10 mouse cellular contexts compared by ENCODE assay signal in the genomic region with DNA sequence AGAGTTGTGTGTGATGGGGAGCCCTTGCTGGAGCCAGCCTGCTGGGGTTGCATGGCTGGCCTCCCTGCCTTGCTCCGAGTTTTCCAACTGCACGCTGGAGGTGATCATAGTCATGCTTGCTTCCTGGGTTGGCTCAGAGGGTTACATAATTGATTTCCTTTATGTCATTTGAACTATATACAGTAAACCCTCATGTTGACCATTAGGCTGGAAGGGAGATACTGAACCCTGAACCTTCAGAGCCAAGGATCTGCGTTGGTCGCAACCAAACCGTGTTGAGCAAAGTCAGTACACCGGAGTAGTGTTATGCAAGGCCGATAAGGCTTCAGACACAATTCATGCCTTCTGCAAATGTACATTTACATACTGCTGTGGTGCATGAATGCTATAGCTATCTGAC. TPM values are rescaled to one million over a fixed set of nuclear protein-coding genes. Genes with fewer than 3 reads are reported as not detected.
DNase-seq lines count a peak whose midpoint lies in the region; ATAC-seq lines count a peak whose summit lies in the region.
"Had no signal": no experiment of that assay in that cellular context is flagged by ENCODE, and none has a peak within 500 bp of the region (broad histone marks: within the 10 kb centered on the region; RNA-seq: fewer than 3 reads in every experiment).

No protein-coding gene starts in this region.

- H3K4me1 ChIP-seq in heart, embryonic 10.5 days = peaks cover 11% of the 10 kb centered on the region; the same call in 1 of the 2 replicates
- H3K4me1 ChIP-seq in neural tube, embryonic 12.5 days = peaks cover 4% of the 10 kb centered on the region; the same call in 1 of the 2 replicates
- peaks cover 5% of the 10 kb centered on the region; the same call in 1 of the 2 replicates for H3K4me1 ChIP-seq in neural tube, embryonic 15.5 days
- H3K4me1 ChIP-seq in limb, embryonic 13.5 days = peaks cover 7% of the 10 kb centered on the region; the same call in 1 of the 2 replicates
- no peaks in the 10 kb centered on the region; the same call in 1 of the 2 replicates for H3K4me1 ChIP-seq in stomach, embryonic 16.5 days (ENCODE audit: control insufficient read depth, insufficient read depth, low read length)

- no peaks in the 10 kb centered on the region for H3K9me3 ChIP-seq in heart, embryonic 10.5 days
- no peaks in the 10 kb centered on the region for H3K9me3 ChIP-seq in neural tube, embryonic 12.5 days
- no peaks in the 10 kb centered on the region for H3K9me3 ChIP-seq in neural tube, embryonic 15.5 days (replicated peaks)
- H3K9me3 ChIP-seq in limb, embryonic 13.5 days = no peaks in the 10 kb centered on the region
- no peaks in the 10 kb centered on the region for H3K9me3 ChIP-seq in stomach, embryonic 16.5 days (replicated peaks; ENCODE audit: control insufficient read depth, low read length)

- DNase-seq in heart, embryonic 10.5 days (ENCODE audit: low spot score) = no peak
- no peak for DNase-seq in heart, postnatal 25 days (ENCODE audit: low spot score)
- DNase-seq in right cerebral cortex, postnatal 36 days (ENCODE audit: low spot score in 2 of 2) = no peak
- no peak for DNase-seq in frontal cortex, postnatal 14 days (ENCODE audit: low spot score in 2 of 2)

- H3K4me3 ChIP-seq in heart, embryonic 10.5 days = peak overlapping the region; percentile 66
- no peak overlapping the region for H3K4me3 ChIP-seq in neural tube, embryonic 12.5 days
- H3K4me3 ChIP-seq in neural tube, embryonic 15.5 days (replicated peaks) = no peak overlapping the region
- peak overlapping the region; percentile 43; the same call in 1 of the 2 replicates for H3K4me3 ChIP-seq in limb, embryonic 13.5 days
- H3K4me3 ChIP-seq in stomach, embryonic 16.5 days (replicated peaks; ENCODE audit: low read length) = peak overlapping the region; percentile 49; the same call in 1 of the 2 replicates

- peak overlapping the region; percentile 56 for H3K4me2 ChIP-seq in neural tube, embryonic 12.5 days (replicated peaks)
- no peak overlapping the region for H3K4me2 ChIP-seq in neural tube, embryonic 15.5 days
- H3K4me2 ChIP-seq in limb, embryonic 13.5 days (replicated peaks) = peak overlapping the region; percentile 65
- H3K4me2 ChIP-seq in stomach, embryonic 16.5 days (ENCODE audit: low read depth, low read length) = peak overlapping the region; percentile 69

- no peaks in the 10 kb centered on the region for H3K36me3 ChIP-seq in heart, embryonic 10.5 days
- no peaks in the 10 kb centered on the region for H3K36me3 ChIP-seq in neural tube, embryonic 12.5 days
- no peaks in the 10 kb centered on the region for H3K36me3 ChIP-seq in neural tube, embryonic 15.5 days
- no peaks in the 10 kb centered on the region for H3K36me3 ChIP-seq in limb, embryonic 13.5 days
- H3K36me3 ChIP-seq in stomach, embryonic 16.5 days (ENCODE audit: control insufficient read depth, insufficient read depth, low read length) = no peaks in the 10 kb centered on the region

- H3K27ac ChIP-seq in heart, embryonic 10.5 days = peak overlapping the region; percentile 60; the same call in 1 of the 2 replicates
- no peak overlapping the region for H3K27ac ChIP-seq in neural tube, embryonic 12.5 days
- no peak overlapping the region for H3K27ac ChIP-seq in neural tube, embryonic 15.5 days (replicated peaks)
- no peak overlapping the region for H3K27ac ChIP-seq in limb, embryonic 13.5 days
- H3K27ac ChIP-seq in stomach, embryonic 16.5 days (ENCODE audit: low read length) = no peak overlapping the region

- ATAC-seq in neural tube, embryonic 12.5 days (ENCODE audit: low FRiP score, low read depth) = no peak
- no peak for ATAC-seq in neural tube, embryonic 15.5 days (ENCODE audit: low FRiP score)
- ATAC-seq in limb, embryonic 13.5 days (ENCODE audit: low FRiP score, low read depth) = no peak
- ATAC-seq in stomach, embryonic 16.5 days (ENCODE audit: insufficient read depth, low FRiP score) = peak; percentile 39; the same call in 1 of the 2 replicates

- WGBS in heart, embryonic 10.5 days = 71% methylated on average over 7 of the region's 7 CpGs
- 84% methylated on average over 7 of the region's 7 CpGs for WGBS in neural tube, embryonic 12.5 days
- WGBS in neural tube, embryonic 15.5 days = 80% methylated on average over 7 of the region's 7 CpGs
- 72% methylated on average over 7 of the region's 7 CpGs for WGBS in limb, embryonic 13.5 days
- WGBS in stomach, embryonic 16.5 days = 52% methylated on average over 7 of the region's 7 CpGs

- intact Hi-C loops in heart, postnatal 25 days (cut with DNase I) = loop anchor here (2.0 kb wide), 1 partner anchor 17 kb away; a partner anchor contains a TSS

- H3K27me3 ChIP-seq in heart, embryonic 10.5 days (ENCODE audit: insufficient read depth, poor library complexity, severe bottlenecking) = no peaks in the 10 kb centered on the region
- no peaks in the 10 kb centered on the region for H3K27me3 ChIP-seq in neural tube, embryonic 12.5 days (replicated peaks)
- no peaks in the 10 kb centered on the region for H3K27me3 ChIP-seq in neural tube, embryonic 15.5 days (replicated peaks)
- H3K27me3 ChIP-seq in limb, embryonic 13.5 days = no peaks in the 10 kb centered on the region
- H3K27me3 ChIP-seq in stomach, embryonic 16.5 days (ENCODE audit: control insufficient read depth, insufficient read depth, low read length) = no peaks in the 10 kb centered on the region

- H3K9ac ChIP-seq in neural tube, embryonic 12.5 days = no peak overlapping the region
- no peak overlapping the region for H3K9ac ChIP-seq in neural tube, embryonic 15.5 days (replicated peaks)
- no peak overlapping the region for H3K9ac ChIP-seq in limb, embryonic 13.5 days
- H3K9ac ChIP-seq in stomach, embryonic 16.5 days (ENCODE audit: low read length) = peak overlapping the region; percentile 59; the same call in 1 of the 2 replicates

RNA-seq across cellular contexts. Expression of a gene that starts 0.7 kb away (rescaled TPM):
- 1.9 and 3.2 TPM in 2 replicates for polyA plus RNA-seq in heart, embryonic 10.5 days (2016; fragmentation: Nextera tagmentation; extraction: Ambion mirVana)
- 10 to 100 TPM; 10.1 to 11.8 TPM for total RNA-seq in heart, postnatal 25 days (2021)
- 0.61 and 0.75 TPM in 2 replicates for polyA plus RNA-seq in neural tube, embryonic 12.5 days (2016; fragmentation: Nextera tagmentation; extraction: Ambion mirVana)
- 0.72 and 2.1 TPM in 2 replicates for polyA plus RNA-seq in neural tube, embryonic 15.5 days (2015; fragmentation: Nextera tagmentation; extraction: Ambion mirVana)
- polyA plus RNA-seq in limb, embryonic 13.5 days (2015; fragmentation: Nextera tagmentation; extraction: Ambion mirVana) = 1.6 and 2.0 TPM in 2 replicates
- polyA plus RNA-seq in stomach, embryonic 16.5 days (2015; fragmentation: Nextera tagmentation; extraction: Ambion mirVana) = 9.8 and 10.4 TPM in 2 replicates

RNA-seq across cellular contexts. Expression of a gene that starts 17.9 kb away (rescaled TPM):
- 21.7 and 22.8 TPM in 2 replicates for polyA plus RNA-seq in heart, embryonic 10.5 days (2016; fragmentation: Nextera tagmentation; extraction: Ambion mirVana)
- 10 to 100 TPM; 10.2 to 10.5 TPM for total RNA-seq in heart, postnatal 25 days (2021)
- polyA plus RNA-seq in neural tube, embryonic 12.5 days (2016; fragmentation: Nextera tagmentation; extraction: Ambion mirVana) = 11.6 and 14.5 TPM in 2 replicates
- 4.3 and 8.2 TPM in 2 replicates for polyA plus RNA-seq in neural tube, embryonic 15.5 days (2015; fragmentation: Nextera tagmentation; extraction: Ambion mirVana)
- polyA plus RNA-seq in limb, embryonic 13.5 days (2015; fragmentation: Nextera tagmentation; extraction: Ambion mirVana) = 15.6 and 15.9 TPM in 2 replicates
- 15.8 and 16.2 TPM in 2 replicates for polyA plus RNA-seq in stomach, embryonic 16.5 days (2015; fragmentation: Nextera tagmentation; extraction: Ambion mirVana)

RNA-seq across cellular contexts. Expression of a gene that starts 30.1 kb away (rescaled TPM):
- polyA plus RNA-seq in heart, embryonic 10.5 days (2016; fragmentation: Nextera tagmentation; extraction: Ambion mirVana) = 16.2 and 25.6 TPM in 2 replicates
- total RNA-seq in heart, postnatal 25 days (2021) = 10 to 100 TPM; 20.5 to 22.1 TPM
- polyA plus RNA-seq in neural tube, embryonic 12.5 days (2016; fragmentation: Nextera tagmentation; extraction: Ambion mirVana) = 9.1 and 10.3 TPM in 2 replicates
- 13.4 and 15.4 TPM in 2 replicates for polyA plus RNA-seq in neural tube, embryonic 15.5 days (2015; fragmentation: Nextera tagmentation; extraction: Ambion mirVana)
- 6.8 and 7.8 TPM in 2 replicates for polyA plus RNA-seq in limb, embryonic 13.5 days (2015; fragmentation: Nextera tagmentation; extraction: Ambion mirVana)
- 10.3 and 10.8 TPM in 2 replicates for polyA plus RNA-seq in stomach, embryonic 16.5 days (2015; fragmentation: Nextera tagmentation; extraction: Ambion mirVana)

RNA-seq across cellular contexts. Expression of a gene that starts 46.6 kb away (rescaled TPM):
- polyA plus RNA-seq in heart, embryonic 10.5 days (2016; fragmentation: Nextera tagmentation; extraction: Ambion mirVana) = not detected in 2 replicates
- not detected for total RNA-seq in heart, postnatal 25 days (2021)
- polyA plus RNA-seq in neural tube, embryonic 12.5 days (2016; fragmentation: Nextera tagmentation; extraction: Ambion mirVana) = not detected in 2 replicates
- not detected in 2 replicates for polyA plus RNA-seq in neural tube, embryonic 15.5 days (2015; fragmentation: Nextera tagmentation; extraction: Ambion mirVana)
- polyA plus RNA-seq in limb, embryonic 13.5 days (2015; fragmentation: Nextera tagmentation; extraction: Ambion mirVana) = not detected in 2 replicates
- polyA plus RNA-seq in stomach, embryonic 16.5 days (2015; fragmentation: Nextera tagmentation; extraction: Ambion mirVana) = not detected in 2 replicates
- total RNA-seq: hematopoietic stem cell, adult 5-6 weeks; megakaryocyte-erythroid progenitor cell, adult 5-6 weeks had no signal

Comparison
In these comparisons a context has a peak if more than half of its experiments do, and no peak if none do; other contexts are left out.
1. H3K4me3 ChIP-seq: peak in heart, embryonic 10.5 days (single experiment), limb, embryonic 13.5 days (single experiment) and stomach, embryonic 16.5 days (single experiment); none in neural tube, embryonic 12.5 days (single experiment) and neural tube, embryonic 15.5 days (single experiment).